Mouse (Mus musculus): Measurements from ENCODE around the gene Pcnt. TPM values are rescaled to one million over a fixed set of nuclear protein-coding genes. Genes with fewer than 3 reads are reported as not detected.

Gene Pcnt
- total RNA-seq (2022) = 10 to 100 TPM; 46.5 to 61.5 (median 54.6) TPM

GRCm38 (mm10) chr10:76442178-76443088 lies at the start of gene Pcnt:
Gene Pcnt (minus strand): TSS chr10:76442786.
- DNase-seq (ENCODE audit: low spot score) = peak; percentile 95

- no peak for DNase-seq (ENCODE audit: low spot score)
Measured at GRCm38 (mm10) chr10:76489205-76489604, 46.6 kb upstream of the Pcnt start.

GRCm38 (mm10) chr10:76488265-76488664 lies 45.7 kb upstream of the Pcnt start:
- DNase-seq (ENCODE audit: low spot score) = no peak

- no peak for DNase-seq (ENCODE audit: low spot score)
Measured at GRCm38 (mm10) chr10:76486302-76486701, 43.7 kb upstream of the Pcnt start.

- DNase-seq (ENCODE audit: low spot score) = no peak
Measured at GRCm38 (mm10) chr10:76481480-76481879, 38.9 kb upstream of the Pcnt start.

GRCm38 (mm10) chr10:76480851-76481250 lies 38.3 kb upstream of the Pcnt start:
- DNase-seq (ENCODE audit: low spot score) = no peak

- DNase-seq (ENCODE audit: low spot score) = no peak
Measured at GRCm38 (mm10) chr10:76473759-76474158, 31.2 kb upstream of the Pcnt start.

GRCm38 (mm10) chr10:76468203-76469162 lies 25.9 kb upstream of the Pcnt start, which contains the start of the genes Mcm3ap and Ybey:
Gene Mcm3ap (plus strand): TSS chr10:76468927.
Gene Ybey (minus strand): TSS chr10:76469114.
- DNase-seq (ENCODE audit: low spot score) = peak; percentile 87

GRCm38 (mm10) chr10:76462721-76463120 lies 20.1 kb upstream of the Pcnt start:
- no peak for DNase-seq (ENCODE audit: low spot score)

- DNase-seq (ENCODE audit: low spot score) = no peak
Measured at GRCm38 (mm10) chr10:76462312-76462711, 19.7 kb upstream of the Pcnt start.

GRCm38 (mm10) chr10:76461255-76461654 lies 18.7 kb upstream of the Pcnt start:
- no peak for DNase-seq (ENCODE audit: low spot score)

GRCm38 (mm10) chr10:76455289-76455688 lies 12.7 kb upstream of the Pcnt start:
- no peak for DNase-seq (ENCODE audit: low spot score)

- no peak for DNase-seq (ENCODE audit: low spot score)
Measured at GRCm38 (mm10) chr10:76448851-76449250, 6.3 kb upstream of the Pcnt start, which contains the start of gene 2610028H24Rik. Gene 2610028H24Rik (plus strand): TSS chr10:76449081.

GRCm38 (mm10) chr10:76447406-76448229 lies 5.0 kb upstream of the Pcnt start:
- DNase-seq (ENCODE audit: low spot score) = peak; percentile 45

- peak; percentile 18 for DNase-seq (ENCODE audit: low spot score)
Measured at GRCm38 (mm10) chr10:76445996-76446681, 3.6 kb upstream of the Pcnt start.

- DNase-seq (ENCODE audit: low spot score) = no peak
Measured at GRCm38 (mm10) chr10:76440281-76440680, 2.3 kb downstream of the Pcnt start, which contains the start of gene AC141477.1. Gene AC141477.1 (minus strand): TSS chr10:76440444.

- no peak for DNase-seq (ENCODE audit: low spot score)
Measured at GRCm38 (mm10) chr10:76439107-76439890, 3.3 kb downstream of the Pcnt start.

- no peak for DNase-seq (ENCODE audit: low spot score)
Measured at GRCm38 (mm10) chr10:76433925-76434324, 8.7 kb downstream of the Pcnt start.

- DNase-seq (ENCODE audit: low spot score) = no peak
Measured at GRCm38 (mm10) chr10:76425674-76426073, 16.9 kb downstream of the Pcnt start.
